Mouse (Mus musculus): ENCODE results near the gene Olfr1195.
"Not testable (repeated sequence)": the region's sequence is repeated elsewhere in the genome, so short reads cannot be mapped to it uniquely, and the experiment has no call there.

Gene Olfr1195

DNA sequence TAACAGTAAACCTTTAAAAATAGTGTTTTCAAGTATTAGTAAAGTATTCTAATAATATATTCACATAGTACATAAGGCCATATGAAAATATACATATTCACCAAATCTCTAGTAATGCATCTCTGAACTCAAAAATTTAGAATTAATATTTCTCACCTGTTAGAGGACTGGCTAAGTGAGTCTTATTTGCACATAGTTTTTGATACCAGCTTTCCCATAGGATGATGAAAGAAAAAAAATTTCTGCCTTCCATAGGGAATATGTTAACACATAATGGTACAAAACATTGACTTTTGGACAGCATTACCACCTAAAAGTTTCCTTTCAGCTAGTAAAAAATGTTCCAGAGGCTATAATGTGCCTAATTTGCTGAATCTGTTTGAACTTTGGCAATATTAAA is at the start of gene Olfr1195:
Olfr1195 (minus strand) TSS at position 101 of the 400 bp plus-strand sequence.
- no peak for DNase-seq

GRCm38 (mm10) chr2:88732266-88732665 is 43.3 kb upstream of the Olfr1195 start, which contains the start of gene Olfr1197:
Gene Olfr1197, minus strand, starts transcription at chr2:88732366.
- no peak for DNase-seq

- no peak for DNase-seq
Observed at GRCm38 (mm10) chr2:88704497-88704896, 15.5 kb upstream of the Olfr1195 start, which contains the start of gene Olfr1196. Gene Olfr1196, minus strand, starts transcription at chr2:88704597.

DNA sequence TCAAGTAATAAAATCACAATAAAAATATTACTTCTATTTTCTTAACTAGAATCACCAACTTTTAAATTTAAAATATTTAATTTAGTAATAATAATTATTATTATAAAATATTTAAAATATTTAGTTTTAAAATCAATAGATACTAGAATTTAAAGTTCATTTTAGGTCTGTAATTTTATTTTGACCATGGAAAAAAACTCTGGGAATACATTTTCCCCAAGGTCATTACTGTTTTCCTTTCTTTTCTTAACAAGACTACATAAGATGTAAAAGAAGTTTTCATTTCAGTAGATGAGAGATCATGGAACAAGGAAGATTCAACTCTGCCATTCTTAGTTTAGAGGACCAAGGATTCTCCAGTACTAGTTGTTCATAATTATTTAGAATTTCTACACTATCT is 13.7 kb downstream of the Olfr1195 start, which contains the start of gene Olfr1193:
Olfr1193 (plus strand) TSS at position 301 of the 400 bp plus-strand sequence.
- not testable (repeated sequence) for DNase-seq

GRCm38 (mm10) chr2:88648209-88648608 is 40.8 kb downstream of the Olfr1195 start, which contains the start of gene Olfr1192-ps1:
Gene Olfr1192-ps1, plus strand, starts transcription at chr2:88648509.
- no peak for DNase-seq

- DNase-seq: not testable (repeated sequence)
Observed at GRCm38 (mm10) chr2:88640242-88640641, 48.7 kb downstream of the Olfr1195 start, which contains the start of gene Olfr1191-ps1. Gene Olfr1191-ps1, plus strand, starts transcription at chr2:88640542.
